Mouse (Mus musculus): Measurements from ENCODE around the gene Icosl.

DNA sequence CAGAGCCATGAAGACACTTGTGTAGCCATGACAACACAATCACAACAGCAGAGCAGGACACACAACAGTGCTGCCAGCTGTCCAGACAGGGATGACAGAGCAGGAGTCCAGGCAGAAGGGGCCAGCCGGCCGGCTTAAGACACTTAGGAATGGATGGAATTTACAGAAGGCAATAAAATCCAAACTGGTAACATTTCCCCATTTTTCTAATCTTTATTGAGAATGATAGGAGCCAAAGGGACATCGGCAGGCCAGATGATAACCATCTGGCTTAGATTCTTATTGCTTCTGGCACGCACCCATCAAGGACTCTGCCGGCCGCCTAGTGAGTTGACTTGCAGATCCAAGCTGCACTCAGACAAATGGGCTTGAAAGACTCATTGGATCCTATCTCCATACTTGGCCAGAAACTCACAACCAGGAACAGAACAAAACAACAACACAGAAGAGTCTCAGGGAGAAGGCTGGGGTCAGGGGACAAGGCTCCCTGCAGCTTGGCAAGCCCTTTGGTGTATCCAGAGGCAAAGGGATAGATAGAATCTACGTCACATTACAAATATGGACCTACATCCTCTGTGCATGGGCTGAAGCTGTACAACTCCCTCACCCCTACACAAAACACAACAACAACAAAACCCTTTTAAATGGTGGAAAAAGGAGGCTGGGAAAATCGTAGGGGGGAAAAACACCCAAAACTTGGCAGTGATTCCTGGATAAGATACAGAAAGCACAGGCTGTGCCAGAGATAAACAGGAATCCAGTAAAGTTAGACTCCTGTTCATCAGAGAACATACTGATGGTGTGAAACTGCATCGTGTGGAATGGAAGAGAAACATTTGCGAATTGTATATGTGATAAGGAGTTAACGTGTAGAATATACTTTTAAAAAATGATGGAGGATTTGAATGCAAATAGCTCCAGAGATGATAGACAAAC lies 35.7 kb downstream of the Icosl start:
- TF ChIP-seq POLR2A (IDR thresholded peaks at IDR 0.05; ENCODE audit: control insufficient read depth in 1 of 2, insufficient read depth in 1 of 2, low read depth in 1 of 2, low read length in 2 of 2, poor library complexity in 1 of 2): no peak
- TF ChIP-seq CTCF (IDR thresholded peaks at IDR 0.05 in 2 of 3, conservative IDR thresholded peaks at IDR 0.05 in 1 of 3; ENCODE audit: control insufficient read depth in 1 of 3, insufficient read depth in 1 of 3, low read depth in 2 of 3, low read length in 3 of 3, poor library complexity in 1 of 3, severe bottlenecking in 1 of 3): no peak
- TF ChIP-seq POLR2AphosphoS2 (IDR thresholded peaks at IDR 0.05; ENCODE audit: low read length): no peak
- no peak for TF ChIP-seq NRF1 (IDR thresholded peaks at IDR 0.05; ENCODE audit: insufficient read depth, low read depth, low read length, poor library complexity, severe bottlenecking)
- TF ChIP-seq MEF2A (IDR thresholded peaks at IDR 0.05; ENCODE audit: extremely low read depth, insufficient replicate concordance, low read depth, low read length, poor library complexity, severe bottlenecking): no peak
- no peak for TF ChIP-seq HCFC1 (IDR thresholded peaks at IDR 0.05; ENCODE audit: low read depth, low read length)

Measured in MEL (cell line).